In genomic region chr14:29672436-29673050, GRCm38 (mm10) we compare ENCODE assay signal across 20 mouse cellular contexts. TPM values are rescaled to one million over a fixed set of nuclear protein-coding genes. Genes with fewer than 3 reads are reported as not detected.
A peak's percentile ranks its signal among the peaks of the same experiment; 100 is the strongest.
DNase-seq lines count a peak whose midpoint lies in the region.
"Had no signal": no experiment of that assay in that cellular context is flagged by ENCODE, and none has a peak within 500 bp of the region (broad histone marks: within the 10 kb centered on the region; RNA-seq: fewer than 3 reads in every experiment).

No protein-coding gene starts in this region.

- no peak overlapping the region for H3K4me3 ChIP-seq in heart, embryonic 10.5 days
- H3K4me3 ChIP-seq: forebrain, embryonic 10.5 days; lung, embryonic 15.5 days had no signal

- no peaks in the 10 kb centered on the region for H3K36me3 ChIP-seq in heart, embryonic 10.5 days
- H3K36me3 ChIP-seq: forebrain, embryonic 10.5 days; lung, embryonic 15.5 days had no signal

- H3K27me3 ChIP-seq in heart, embryonic 10.5 days (ENCODE audit: insufficient read depth, poor library complexity, severe bottlenecking), result no peaks in the 10 kb centered on the region
- H3K27me3 ChIP-seq: lung, embryonic 15.5 days had no signal

- WGBS in heart, embryonic 10.5 days, result 48% methylated on average over 1 of the region's 1 CpGs

- 0 out of 2 replicates have a peak, but pooled peaks cover 3% of the 10 kb centered on the region for H3K4me1 ChIP-seq in heart, embryonic 10.5 days
- H3K4me1 ChIP-seq: lung, embryonic 15.5 days had no signal

- H3K9me3 ChIP-seq in heart, embryonic 10.5 days, result no peaks in the 10 kb centered on the region
- H3K9me3 ChIP-seq: forebrain, embryonic 10.5 days; lung, embryonic 15.5 days had no signal

- H3K27ac ChIP-seq in heart, embryonic 10.5 days, result no peak overlapping the region
- H3K27ac ChIP-seq: forebrain, embryonic 10.5 days; lung, embryonic 15.5 days had no signal

- intact Hi-C loops in heart, postnatal 14 days (cut with DNase I), result no loop called here

- DNase-seq in adrenal gland, postnatal 10 days, result peak; percentile 19
- DNase-seq in adrenal gland, postnatal 25 days, result no peak
- DNase-seq in heart, embryonic 10.5 days (ENCODE audit: low spot score), result peak; percentile 59
- no peak for DNase-seq in heart, postnatal 14 days
- DNase-seq in fibroblast of lung, adult 2 months (ENCODE audit: low read depth), result peak; percentile 51
- DNase-seq in lung, postnatal 14 days, result peak; percentile 59
- no peak for DNase-seq in gastrocnemius, adult 18-20 months (ENCODE audit: low spot score)
- no peak for DNase-seq in c-Kit-positive CD71-positive TER-119-positive erythroid progenitor cells, embryonic 14.5 days (ENCODE audit: low spot score)
- DNase-seq: cerebellum, adult 9-11 months; embryo, embryonic 11 days; gastrocnemius, postnatal 10 days; kidney, adult 2 months; kidney, postnatal 14 days; liver; right cerebral cortex, postnatal 4 days; thymus, postnatal 14 days had no signal

RNA-seq across cellular contexts. Expression of gene Cacna2d3, which starts 49.1 kb away (rescaled TPM):
- 1 to 10 TPM; 1.5 to 3.2 TPM for total RNA-seq in adrenal gland, postnatal 10 days (2021)
- total RNA-seq in adrenal gland, postnatal 25 days (2021), result 3.7 and 6.0 TPM in 2 replicates
- polyA plus RNA-seq in heart, embryonic 10.5 days (2016; fragmentation: Nextera tagmentation; extraction: Ambion mirVana), result 1.1 and 1.3 TPM in 2 replicates
- total RNA-seq in heart, postnatal 14 days (2021), result under 1 TPM; 0.07 to 0.17 TPM
- under 1 TPM; 0.73 to 0.85 TPM for total RNA-seq in gastrocnemius, adult 18-20 months (2021)
- total RNA-seq: hematopoietic stem cell, adult 5-6 weeks had no signal
- polyA plus RNA-seq: CD4-positive, CD25-positive, alpha-beta regulatory T cell, adult 4 months had no signal

Comparison
In these comparisons a context has a peak if more than half of its experiments do, and no peak if none do; other contexts are left out.
1. DNase-seq: peak in adrenal gland, postnatal 10 days (single experiment), heart, embryonic 10.5 days (single experiment), fibroblast of lung, adult 2 months (single experiment) and lung, postnatal 14 days (single experiment); none in adrenal gland, postnatal 25 days (single experiment), heart, postnatal 14 days (0 of 2), gastrocnemius, adult 18-20 months (single experiment) and c-Kit-positive CD71-positive TER-119-positive erythroid progenitor cells, embryonic 14.5 days (single experiment).